Mouse (Mus musculus) intestine, embryonic 16.5 days (tissue): ENCODE data around the gene Wipf2. TPM values are rescaled to one million over a fixed set of nuclear protein-coding genes. Genes with fewer than 3 reads are reported as not detected.
A peak's percentile ranks its signal among the peaks of the same experiment; 100 is the strongest.

ENCODE experiments used
- ATAC-seq: fragments of 200-750 bp; cut with Nextera tagmentation; 2 replicates; pipeline ENCODE4 v1.8.0; 2017; ENCODE audit warnings: moderate TSS enrichment, moderate library complexity
- H3K27ac ChIP-seq: fragments of 300-500 bp; sonication (generic); 2 replicates; pipeline ENCODE4 v1.5.1; 2014; ENCODE audit warnings: mild to moderate bottlenecking, low read length
- H3K27me3 ChIP-seq: fragments of 300-500 bp; sonication (generic); replicated peaks from 2 replicates; pipeline ENCODE4 v1.6.1; 2014; ENCODE audit warnings: low read length, control low read depth, mixed read lengths; ENCODE audit not compliant: control insufficient read depth, insufficient read depth
- H3K36me3 ChIP-seq: fragments of 300-500 bp; sonication (generic); 2 replicates; pipeline ENCODE4 v1.6.1; 2014; ENCODE audit warnings: low read length, control low read depth; ENCODE audit not compliant: control insufficient read depth, insufficient read depth
- H3K4me1 ChIP-seq: fragments of 300-500 bp; sonication (generic); 2 replicates; pipeline ENCODE4 v1.6.1; 2014; ENCODE audit warnings: low read length, control low read depth, mixed read lengths; ENCODE audit not compliant: control insufficient read depth, insufficient read depth
- H3K4me2 ChIP-seq: fragments of 300-500 bp; sonication (generic); 2 replicates; pipeline ENCODE4 v1.6.1; 2014; ENCODE audit warnings: low read depth, low read length, control low read depth
- H3K4me3 ChIP-seq: fragments of 300-500 bp; sonication (generic); 2 replicates; pipeline ENCODE4 v1.5.1; 2014; ENCODE audit warnings: mild to moderate bottlenecking, low read length
- H3K9ac ChIP-seq: fragments of 300-500 bp; sonication (generic); 2 replicates; pipeline ENCODE4 v1.6.1; 2014; ENCODE audit warnings: low read depth, low read length
- H3K9me3 ChIP-seq: fragments of 300-500 bp; sonication (generic); 2 replicates; pipeline ENCODE4 v1.6.1; 2016; ENCODE audit warnings: low read length, control low read depth; ENCODE audit not compliant: control insufficient read depth
- WGBS: fragments of 180-500 bp; shearing (Covaris S2); extraction: QIAGEN DNeasy Blood & Tissue Kit; methylation state at CpG from one replicate; pipeline ENCODE4 v1.1.7; 2014; 5-methylcytosine and 5-hydroxymethylcytosine counted together
- polyA plus RNA-seq: library from polyadenylated mRNA; unstranded; fragments of >200 nt; fragmentation: Nextera tagmentation; extraction: Ambion mirVana; gene quantifications from 2 replicates; pipeline ENCODE4 v1.2.1, GENCODE M21; 2015

Wipf2 gene
- polyA plus RNA-seq, 1 experiment from 2014 or later: 3.4 TPM

DNA sequence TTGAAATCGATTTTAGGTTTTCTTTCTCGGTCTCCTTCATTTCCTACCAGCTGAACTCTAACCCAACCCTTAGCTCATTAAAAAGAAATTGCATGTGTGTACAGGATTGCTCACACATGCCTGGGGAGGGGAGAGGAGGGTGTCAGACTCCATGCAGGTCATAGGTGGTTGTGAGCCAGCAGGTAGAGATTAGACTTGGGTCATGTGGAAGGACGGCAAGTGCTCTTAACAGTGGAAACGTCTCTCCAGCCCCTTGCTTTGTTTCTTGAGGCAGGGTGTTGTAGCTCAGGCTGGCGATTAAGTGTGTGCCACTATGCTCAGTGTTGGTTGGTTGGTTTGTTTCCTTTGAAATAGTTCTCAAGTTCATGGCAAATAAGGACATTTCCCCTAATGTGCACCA is 7.4 kb downstream of the Wipf2 start:
- ATAC-seq: no peak
- no peak overlapping the region for H3K4me2 ChIP-seq
- H3K9me3 ChIP-seq: no peaks in the 10 kb centered on the region
- H3K36me3 ChIP-seq: no peaks in the 10 kb centered on the region
- WGBS: 76% methylated on average over 5 of the region's 5 CpGs
- H3K4me3 ChIP-seq: no peak overlapping the region
- peaks cover 4% of the 10 kb centered on the region; the same call in 1 of the 2 replicates for H3K4me1 ChIP-seq
- no peaks in the 10 kb centered on the region for H3K27me3 ChIP-seq
- no peak overlapping the region for H3K27ac ChIP-seq
- no peak overlapping the region for H3K9ac ChIP-seq

DNA sequence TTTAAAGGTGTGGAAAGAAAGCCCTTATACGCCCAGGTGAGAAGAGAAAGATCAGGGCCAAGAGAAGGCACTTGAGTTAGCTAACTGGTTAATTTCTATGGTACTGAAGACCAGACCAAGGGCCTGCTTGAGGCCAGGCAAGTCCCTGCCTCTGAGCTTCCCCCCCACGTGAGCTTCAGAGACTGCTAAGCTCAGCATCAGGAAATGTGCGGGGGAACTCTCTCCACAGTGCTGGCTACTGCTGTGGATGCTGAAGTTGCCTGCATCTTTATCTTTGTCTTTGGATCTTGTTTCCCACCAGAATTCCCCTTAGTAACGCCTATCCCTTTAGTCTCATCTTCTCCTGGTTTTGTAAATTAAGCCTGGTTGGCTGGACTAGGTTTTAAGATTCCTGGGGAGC is 8.0 kb downstream of the Wipf2 start:
- 66% methylated on average over 4 of the region's 4 CpGs for WGBS
- H3K4me2 ChIP-seq: no peak overlapping the region
- H3K27me3 ChIP-seq: no peaks in the 10 kb centered on the region
- ATAC-seq: no peak
- H3K4me3 ChIP-seq: no peak overlapping the region
- H3K9ac ChIP-seq: no peak overlapping the region
- H3K9me3 ChIP-seq: no peaks in the 10 kb centered on the region
- H3K27ac ChIP-seq: no peak overlapping the region
- H3K4me1 ChIP-seq: peaks cover 4% of the 10 kb centered on the region; the same call in 1 of the 2 replicates
- no peaks in the 10 kb centered on the region for H3K36me3 ChIP-seq

DNA sequence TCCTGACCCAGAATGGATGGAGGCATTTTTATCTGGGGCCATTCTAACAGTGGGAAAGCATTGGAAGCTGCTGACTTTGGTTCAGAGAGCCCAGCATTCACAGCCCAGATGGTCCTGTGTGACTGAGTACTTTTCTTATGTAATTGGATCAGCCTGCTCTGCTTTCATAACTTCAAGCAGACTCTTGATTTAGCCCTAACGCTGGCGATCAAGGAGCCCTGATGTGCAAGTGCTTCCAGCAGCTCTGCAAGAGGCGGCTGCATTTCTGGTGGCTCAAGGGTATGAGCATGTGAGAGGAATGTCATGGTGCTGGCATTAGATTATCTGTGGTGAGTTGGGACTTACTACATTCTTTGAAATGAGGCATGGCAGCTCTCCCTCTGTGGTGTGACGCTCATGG is 8.6 kb downstream of the Wipf2 start:
- Histone ChIP-seq H3K9me3 (no peaks in the 10 kb centered on the region), H3K4me1 (peaks cover 4% of the 10 kb centered on the region; the same call in 1 of the 2 replicates), H3K4me2 (no peak overlapping the region), H3K4me3 (no peak overlapping the region), H3K27ac (no peak overlapping the region), H3K27me3 (no peaks in the 10 kb centered on the region), H3K36me3 (no peaks in the 10 kb centered on the region), H3K9ac (no peak overlapping the region)
- ATAC-seq: no peak
- WGBS: 74% methylated on average over 4 of the region's 4 CpGs

DNA sequence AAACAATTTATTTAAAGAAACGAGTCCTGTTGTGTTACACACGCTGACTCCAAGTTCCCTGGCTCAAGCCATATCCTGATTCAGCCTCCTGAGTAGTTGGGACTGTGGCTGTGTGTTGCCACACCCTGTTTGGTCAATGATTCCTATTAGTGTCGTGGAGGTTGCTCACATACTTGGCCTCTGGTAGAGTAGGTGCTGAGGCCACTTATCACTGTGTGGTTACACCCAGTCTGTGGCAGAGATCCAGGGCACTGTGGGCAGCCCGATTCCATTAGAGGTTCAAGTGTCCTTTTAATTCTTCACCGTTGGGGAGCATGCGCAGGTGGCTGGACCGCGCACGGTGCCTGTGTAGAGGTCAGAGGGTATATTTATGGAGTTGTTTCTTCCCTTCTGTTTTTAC is 10.5 kb downstream of the Wipf2 start:
- Histone ChIP-seq H3K9ac (no peak overlapping the region), H3K4me2 (no peak overlapping the region), H3K9me3 (no peaks in the 10 kb centered on the region), H3K27ac (no peak overlapping the region), H3K4me1 (peaks cover 4% of the 10 kb centered on the region; the same call in 1 of the 2 replicates), H3K4me3 (no peak overlapping the region), H3K36me3 (no peaks in the 10 kb centered on the region), H3K27me3 (no peaks in the 10 kb centered on the region)
- peak; percentile 81 for ATAC-seq
- WGBS: 81% methylated on average over 9 of the region's 9 CpGs

DNA sequence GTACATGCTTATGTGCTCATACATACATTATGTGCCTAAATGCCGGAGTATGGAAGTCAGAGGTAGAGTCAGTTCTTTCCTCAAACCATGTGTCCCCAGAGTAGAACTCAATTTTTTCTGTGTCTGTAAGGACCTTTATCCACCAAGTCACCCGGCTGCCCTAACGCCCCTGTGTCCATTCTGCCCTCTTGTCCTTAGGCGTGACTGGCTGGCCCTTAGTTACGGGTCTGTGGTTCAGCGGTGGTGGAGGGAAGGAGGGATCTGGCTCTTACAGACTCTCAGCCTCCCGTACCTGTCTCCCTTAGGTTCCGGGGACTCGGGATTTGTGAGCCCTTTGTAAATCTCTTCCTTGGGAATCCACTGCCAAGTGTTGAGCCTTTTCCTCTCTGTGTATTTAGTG is 13.6 kb downstream of the Wipf2 start:
- H3K36me3 ChIP-seq: no peaks in the 10 kb centered on the region
- WGBS: 80% methylated on average over 9 of the region's 9 CpGs
- H3K4me3 ChIP-seq: no peak overlapping the region
- no peak overlapping the region for H3K9ac ChIP-seq
- ATAC-seq: no peak
- H3K4me2 ChIP-seq: no peak overlapping the region
- H3K9me3 ChIP-seq: no peaks in the 10 kb centered on the region
- no peaks in the 10 kb centered on the region for H3K27me3 ChIP-seq
- H3K27ac ChIP-seq: no peak overlapping the region
- H3K4me1 ChIP-seq: peaks cover 4% of the 10 kb centered on the region; the same call in 1 of the 2 replicates

DNA sequence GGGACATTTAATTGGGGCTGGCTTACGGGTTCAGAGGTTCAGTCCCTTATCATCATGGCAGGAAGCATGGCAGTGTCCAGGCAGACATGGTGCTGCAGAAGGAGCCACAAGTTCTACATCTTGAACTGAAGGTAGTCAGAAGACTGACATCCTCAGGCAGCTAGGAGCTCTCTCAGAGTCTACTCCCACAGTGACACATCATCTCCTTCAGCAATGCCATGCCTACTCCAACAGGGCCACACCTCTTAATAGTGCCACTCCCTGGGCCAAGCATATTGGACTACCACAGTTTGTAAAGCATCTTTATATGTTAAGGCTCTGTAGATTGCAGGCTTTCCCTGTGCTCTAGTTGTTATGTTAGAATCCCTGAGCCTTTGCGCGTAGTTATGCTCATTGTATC is 24.3 kb downstream of the Wipf2 start:
- peaks cover 6% of the 10 kb centered on the region; the same call in 1 of the 2 replicates for H3K4me1 ChIP-seq
- no peak overlapping the region for H3K27ac ChIP-seq
- H3K4me3 ChIP-seq: no peak overlapping the region
- no peak for ATAC-seq
- WGBS: 93% methylated on average over 3 of the region's 3 CpGs
- H3K9ac ChIP-seq: no peak overlapping the region
- no peaks in the 10 kb centered on the region for H3K27me3 ChIP-seq
- H3K4me2 ChIP-seq: no peak overlapping the region
- no peaks in the 10 kb centered on the region for H3K9me3 ChIP-seq
- H3K36me3 ChIP-seq: peaks cover 40% of the 10 kb centered on the region

DNA sequence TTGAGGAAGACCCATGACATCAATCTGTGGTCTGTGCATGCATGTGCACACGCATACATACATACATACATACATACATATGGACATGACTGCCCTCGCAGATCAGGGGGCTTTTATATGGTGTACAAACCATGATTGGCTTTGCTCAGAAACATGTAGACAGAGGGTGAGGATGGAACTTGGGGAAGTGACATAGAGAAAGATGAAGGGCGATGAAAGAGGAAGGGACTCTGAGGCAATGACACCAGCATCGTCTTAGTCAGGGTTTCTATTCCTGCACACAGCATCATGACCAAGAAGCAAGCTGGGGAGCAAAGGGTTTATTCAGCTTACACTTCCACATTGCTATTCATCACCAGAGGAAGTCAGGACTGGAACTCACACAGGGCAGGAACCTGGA is 25.6 kb downstream of the Wipf2 start:
- 96% methylated on average over 4 of the region's 4 CpGs for WGBS
- Histone ChIP-seq H3K4me2 (no peak overlapping the region), H3K27ac (no peak overlapping the region), H3K4me3 (no peak overlapping the region), H3K27me3 (no peaks in the 10 kb centered on the region), H3K9me3 (no peaks in the 10 kb centered on the region), H3K4me1 (peaks cover 2% of the 10 kb centered on the region; the same call in 1 of the 2 replicates), H3K9ac (no peak overlapping the region), H3K36me3 (peaks cover 53% of the 10 kb centered on the region)
- ATAC-seq: no peak

DNA sequence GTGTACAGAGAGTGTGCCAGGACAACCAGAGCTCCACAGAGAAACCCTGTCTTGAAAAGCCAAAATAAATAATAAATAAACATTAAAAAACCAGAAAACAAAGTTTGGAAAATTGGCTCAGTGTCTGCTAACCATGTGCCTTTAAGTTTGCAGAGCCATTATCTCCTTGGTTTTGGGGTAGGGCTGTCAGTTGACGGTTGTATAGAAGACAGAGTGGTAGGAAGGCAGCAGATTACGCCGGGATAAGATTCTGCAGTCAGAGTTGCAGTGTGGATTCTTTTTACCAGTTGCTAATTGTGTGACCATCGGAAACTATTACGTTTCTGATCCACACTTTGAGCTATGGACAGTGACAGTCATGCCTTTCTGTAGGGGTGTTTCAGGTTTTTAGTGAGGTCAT is 26.5 kb downstream of the Wipf2 start:
- Histone ChIP-seq H3K9ac (no peak overlapping the region), H3K4me1 (peaks cover 2% of the 10 kb centered on the region; the same call in 1 of the 2 replicates), H3K27ac (no peak overlapping the region), H3K27me3 (no peaks in the 10 kb centered on the region), H3K4me3 (no peak overlapping the region), H3K36me3 (peaks cover 58% of the 10 kb centered on the region), H3K9me3 (no peaks in the 10 kb centered on the region), H3K4me2 (no peak overlapping the region)
- ATAC-seq: no peak
- 85% methylated on average over 5 of the region's 5 CpGs for WGBS

DNA sequence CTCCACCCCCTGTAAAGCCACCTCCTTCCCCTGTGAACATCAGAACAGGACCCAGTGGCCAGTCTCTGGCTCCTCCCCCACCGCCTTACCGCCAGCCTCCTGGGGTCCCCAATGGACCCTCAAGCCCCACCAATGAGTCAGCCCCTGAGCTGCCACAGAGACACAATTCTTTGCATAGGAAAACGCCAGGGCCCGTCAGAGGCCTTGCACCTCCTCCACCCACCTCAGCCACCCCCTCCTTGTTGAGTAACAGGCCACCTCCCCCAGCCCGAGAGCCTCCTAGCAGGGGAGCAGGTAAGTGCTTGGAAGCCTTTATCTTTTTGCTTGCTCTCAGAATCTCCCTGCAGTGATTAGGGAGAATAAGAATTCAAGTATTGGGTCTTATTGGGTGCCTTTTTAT is 29.0 kb downstream of the Wipf2 start:
- no peak overlapping the region for H3K4me2 ChIP-seq
- WGBS: 62% methylated on average over 5 of the region's 5 CpGs
- peaks cover 54% of the 10 kb centered on the region for H3K36me3 ChIP-seq
- no peak overlapping the region for H3K27ac ChIP-seq
- no peak overlapping the region for H3K9ac ChIP-seq
- no peak overlapping the region for H3K4me3 ChIP-seq
- ATAC-seq: no peak
- H3K27me3 ChIP-seq: no peaks in the 10 kb centered on the region
- H3K9me3 ChIP-seq: no peaks in the 10 kb centered on the region
- peaks cover 2% of the 10 kb centered on the region; the same call in 1 of the 2 replicates for H3K4me1 ChIP-seq

DNA sequence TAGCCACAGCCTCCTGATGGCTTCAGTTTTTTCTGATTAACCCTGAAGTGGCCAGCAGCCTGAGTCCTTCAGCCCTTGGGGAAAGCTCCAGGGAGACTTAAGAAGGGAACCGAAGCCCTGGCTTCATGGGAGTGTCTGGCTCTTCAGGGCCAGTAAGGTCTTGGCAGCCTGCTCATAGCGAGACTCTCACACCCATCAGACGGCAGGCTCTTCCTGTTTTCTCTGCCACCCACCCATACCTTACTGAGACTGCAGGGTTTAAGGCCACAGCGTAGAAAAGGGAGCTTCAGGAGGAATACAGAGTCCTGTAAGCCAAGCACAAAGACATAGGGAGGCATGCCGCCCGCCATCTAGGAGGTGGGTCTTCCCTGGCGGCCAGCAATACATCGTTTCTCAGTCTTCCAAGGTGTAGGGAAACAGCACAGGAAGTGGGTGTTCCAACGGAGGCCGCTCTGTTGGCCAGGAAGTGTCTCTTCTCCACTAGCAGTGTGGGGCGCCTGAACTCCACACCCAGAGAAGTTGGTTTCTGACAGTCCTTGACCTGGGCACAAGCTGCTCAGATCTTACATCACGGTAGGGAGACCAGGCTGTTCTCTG is 37.2 kb downstream of the Wipf2 start:
- no peak overlapping the region for H3K27ac ChIP-seq

More for the DNA sequence above, 37.2 kb downstream of the Wipf2 start:
- Histone ChIP-seq H3K9ac (no peak overlapping the region), H3K27me3 (no peaks in the 10 kb centered on the region), H3K4me1 (peaks cover 12% of the 10 kb centered on the region), H3K4me3 (no peak overlapping the region), H3K4me2 (no peak overlapping the region), H3K9me3 (no peaks in the 10 kb centered on the region), H3K36me3 (peaks cover 17% of the 10 kb centered on the region; the same call in 1 of the 2 replicates)
- ATAC-seq: no peak
- WGBS: 77% methylated on average over 12 of the region's 12 CpGs
